Mouse (Mus musculus) testis, adult 2 months (tissue): ENCODE results near the gene Ccnd1.

Experiments used
- CTCF ChIP-seq: fragments of 200-500 bp; IDR thresholded peaks from 2 replicates; pipeline ENCODE4 v1.5.1; 2012; ENCODE audit warnings: low read depth, mild to moderate bottlenecking, inconsistent platforms, low read length, moderate library complexity; ENCODE audit not compliant: control insufficient read depth, insufficient read depth, insufficient replicate concordance
- POLR2A ChIP-seq: fragments of 200-500 bp; IDR thresholded peaks from 2 replicates; pipeline ENCODE4 v1.6.1; 2012; ENCODE audit warnings: low read depth, mild to moderate bottlenecking, inconsistent platforms, low read length, moderate library complexity; ENCODE audit not compliant: control insufficient read depth

GRCm38 (mm10) chr7:144914296-144914947, 25.3 kb downstream of the Ccnd1 start:
- no peak for TF ChIP-seq CTCF
- TF ChIP-seq POLR2A = no peak
